Comparison of ENCODE assay signal across 12 mouse cellular contexts in genomic region chr4:33716475-33717117, GRCm38 (mm10).
DNase-seq lines count a peak whose midpoint lies in the region; ATAC-seq lines count a peak whose summit lies in the region.
"Had no signal": no experiment of that assay in that cellular context is flagged by ENCODE, and none has a peak within 500 bp of the region (broad histone marks: within the 10 kb centered on the region; RNA-seq: fewer than 3 reads in every experiment).

No protein-coding gene starts in this region.

- no peak overlapping the region for H3K27ac ChIP-seq in heart, embryonic 11.5 days (ENCODE audit: low read depth, low read length)
- H3K27ac ChIP-seq: limb, embryonic 12.5 days had no signal

- no peaks in the 10 kb centered on the region for H3K27me3 ChIP-seq in heart, embryonic 11.5 days (ENCODE audit: control insufficient read depth, insufficient read depth, low read length)
- H3K27me3 ChIP-seq: limb, embryonic 12.5 days; Patski had no signal

- no peaks in the 10 kb centered on the region for H3K9me3 ChIP-seq in heart, embryonic 11.5 days (replicated peaks; ENCODE audit: control insufficient read depth, low read length)
- H3K9me3 ChIP-seq: limb, embryonic 12.5 days had no signal

- no peak for ATAC-seq in heart, embryonic 11.5 days (replicated peaks; ENCODE audit: insufficient number of reproducible peaks, low FRiP score, low TSS enrichment)
- ATAC-seq in hematopoietic stem cell, adult 5-6 weeks (replicated peaks in 1 of 2; ENCODE audit: insufficient read depth in 1 of 2, low FRiP score in 2 of 2, low TSS enrichment in 1 of 2, low read depth in 1 of 2, poor library complexity in 2 of 2, severe bottlenecking in 2 of 2) = peak; percentile 53 to 59
- ATAC-seq in megakaryocyte-erythroid progenitor cell, adult 5-6 weeks (replicated peaks; ENCODE audit: low FRiP score, low TSS enrichment, poor library complexity, severe bottlenecking) = peak; percentile 87
- ATAC-seq: inflammation-experienced regulatory T-cells, adult 6 months; Patski had no signal

- H3K36me3 ChIP-seq in heart, embryonic 11.5 days (ENCODE audit: control insufficient read depth, insufficient read depth, low read length) = no peaks in the 10 kb centered on the region
- H3K36me3 ChIP-seq: limb, embryonic 12.5 days had no signal

- H3K4me2 ChIP-seq in heart, embryonic 11.5 days = peak overlapping the region; percentile 59
- H3K4me2 ChIP-seq: limb, embryonic 12.5 days had no signal

- no peak for DNase-seq in heart, adult 11 months
- DNase-seq in R1 (ENCODE audit: low read depth, low spot score) = peak; percentile 13
- DNase-seq in ovary, postnatal 14 days (ENCODE audit: low spot score) = no peak
- DNase-seq in cerebellum, postnatal 36 days = no peak
- no peak for DNase-seq in adrenal gland, adult 8-10 months
- DNase-seq: cerebellum, postnatal 10 days had no signal

- peak overlapping the region; percentile 46; the same call in 1 of the 2 replicates for H3K9ac ChIP-seq in heart, embryonic 11.5 days (ENCODE audit: low read depth, low read length)
- H3K9ac ChIP-seq: limb, embryonic 12.5 days had no signal

- peaks cover 4% of the 10 kb centered on the region; the same call in 1 of the 2 replicates for H3K4me1 ChIP-seq in heart, embryonic 11.5 days (ENCODE audit: control insufficient read depth, insufficient read depth, low read length)

- 16% methylated on average over 20 of the region's 20 CpGs for WGBS in heart, embryonic 11.5 days (ENCODE audit: insufficient replicate concordance)

- H3K4me3 ChIP-seq in heart, embryonic 11.5 days (ENCODE audit: low read depth, low read length) = peak overlapping the region; percentile 19
- H3K4me3 ChIP-seq: limb, embryonic 12.5 days had no signal
